Mouse (Mus musculus) heart, embryonic 14.5 days (tissue): ENCODE measurements at regions not wholly inside any gene's neighbourhood (a gene's known extent, or its start where the extent isn't known, plus 50 kb on each side); places are given as distances from the start of the nearest gene placed in this dataset.

ENCODE experiments used
- ATAC-seq: fragments of 200-750 bp; cut with Nextera tagmentation; 2 replicates; pipeline ENCODE4 v1.8.0; 2017; ENCODE audit warnings: low read depth, moderate TSS enrichment; ENCODE audit not compliant: insufficient number of reproducible peaks, insufficient read depth, low FRiP score
- H3K27ac ChIP-seq, 2 experiments: fragments of 200-500 bp in 1 of 2; fragments of 300-500 bp in 1 of 2; sonication (generic) in 1 of 2; replicated peaks in 1 of 2; 2 replicates each; pipeline ENCODE4 v1.5.1; 2012 to 2014; ENCODE audit warnings: low read depth in 2 of 2, low read length in 2 of 2, control low read depth in 1 of 2, mild to moderate bottlenecking in 1 of 2, mixed read lengths in 1 of 2; ENCODE audit not compliant: control insufficient read depth in 1 of 2, insufficient read depth in 1 of 2
- H3K27me3 ChIP-seq: fragments of 300-500 bp; sonication (generic); 2 replicates; pipeline ENCODE4 v1.6.1; 2014; ENCODE audit warnings: mild to moderate bottlenecking, low read length, control low read depth; ENCODE audit not compliant: control insufficient read depth, insufficient read depth
- H3K36me3 ChIP-seq: fragments of 300-500 bp; sonication (generic); 2 replicates; pipeline ENCODE4 v1.6.1; 2014; ENCODE audit warnings: mild to moderate bottlenecking, control low read depth, low read length, mixed read lengths; ENCODE audit not compliant: control insufficient read depth, insufficient read depth
- H3K4me1 ChIP-seq, 2 experiments: fragments of 200-500 bp in 1 of 2; fragments of 300-500 bp in 1 of 2; sonication (generic) in 1 of 2; 2 replicates each; pipeline ENCODE4 v1.6.1; 2012 to 2014; ENCODE audit warnings: low read length in 2 of 2, control low read depth in 1 of 2, mixed read lengths in 1 of 2; ENCODE audit not compliant: control insufficient read depth in 2 of 2, insufficient read depth in 2 of 2
- H3K4me2 ChIP-seq: fragments of 300-500 bp; sonication (generic); 2 replicates; pipeline ENCODE4 v1.6.1; 2014; ENCODE audit warnings: mild to moderate bottlenecking, low read length
- H3K4me3 ChIP-seq, 2 experiments: fragments of 200-500 bp in 1 of 2; fragments of 300-500 bp in 1 of 2; sonication (generic) in 1 of 2; 2 replicates each; pipeline ENCODE4 v1.5.1; 2012 to 2014; ENCODE audit warnings: low read length in 2 of 2, mild to moderate bottlenecking in 2 of 2, control low read depth in 1 of 2, low read depth in 1 of 2, moderate library complexity in 1 of 2; ENCODE audit not compliant: control insufficient read depth in 1 of 2, insufficient read depth in 1 of 2
- H3K9ac ChIP-seq: fragments of 300-500 bp; sonication (generic); 2 replicates; pipeline ENCODE4 v1.6.1; 2014; ENCODE audit warnings: mild to moderate bottlenecking, low read length
- H3K9me3 ChIP-seq: fragments of 300-500 bp; sonication (generic); 2 replicates; pipeline ENCODE4 v1.6.1; 2016; ENCODE audit warnings: low read length, control low read depth; ENCODE audit not compliant: control insufficient read depth
- WGBS: fragments of 180-500 bp; shearing (Covaris S2); extraction: QIAGEN DNeasy Blood & Tissue Kit; methylation state at CpG from one replicate; pipeline ENCODE4 v1.1.7; 2014; 5-methylcytosine and 5-hydroxymethylcytosine counted together

- Histone ChIP-seq H3K27ac (no peak overlapping the region), H3K4me3 (no peak overlapping the region), H3K4me1 (no peaks in the 10 kb centered on the region), H3K9ac (no peak overlapping the region), H3K4me2 (no peak overlapping the region), H3K36me3 (no peaks in the 10 kb centered on the region), H3K9me3 (no peaks in the 10 kb centered on the region), H3K27me3 (no peaks in the 10 kb centered on the region)
- WGBS = 89% methylated on average over 1 of the region's 1 CpGs
- ATAC-seq = no peak
These were observed 62.6 kb upstream of the Ift57 start for GRCm38 (mm10) chr16:49636467-49636866.

- no peak overlapping the region for H3K4me2 ChIP-seq
- no peak for ATAC-seq
- no peaks in the 10 kb centered on the region for H3K36me3 ChIP-seq
- no peaks in the 10 kb centered on the region for H3K9me3 ChIP-seq
- 56% methylated on average over 1 of the region's 1 CpGs for WGBS
- no peak overlapping the region for H3K27ac ChIP-seq
- no peak overlapping the region for H3K4me3 ChIP-seq
- H3K9ac ChIP-seq = no peak overlapping the region
- H3K27me3 ChIP-seq = no peaks in the 10 kb centered on the region
- no peaks in the 10 kb centered on the region for H3K4me1 ChIP-seq
These were observed 56.3 kb upstream of the Ift57 start for GRCm38 (mm10) chr16:49642696-49643095.

DNA sequence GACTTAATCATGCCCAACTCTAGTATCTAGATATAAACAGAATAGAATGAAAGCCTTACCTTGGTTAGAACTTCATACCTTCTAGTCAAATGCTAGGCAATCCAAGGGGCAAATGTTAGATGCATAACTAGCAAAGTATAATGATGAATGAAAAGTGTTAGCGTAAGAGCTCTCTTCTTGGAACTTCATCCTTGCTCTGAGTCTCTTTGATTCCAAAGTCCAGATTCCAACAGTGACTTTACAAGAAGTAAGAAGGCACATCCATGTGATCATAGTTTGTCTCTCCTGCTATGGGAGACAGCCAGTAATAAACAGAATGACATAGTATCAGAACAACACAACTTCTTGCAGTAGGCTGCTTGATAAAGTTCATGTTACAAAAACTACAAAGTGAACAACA is 54.6 kb upstream of the Ift57 start:
- Histone ChIP-seq H3K9me3 (no peaks in the 10 kb centered on the region), H3K9ac (no peak overlapping the region)
- 93% methylated on average over 1 of the region's 1 CpGs for WGBS

GRCm38 (mm10) chr16:49646479-49646878 is 52.6 kb upstream of the Ift57 start:
- H3K27ac ChIP-seq = no peak overlapping the region
- H3K4me1 ChIP-seq = no peaks in the 10 kb centered on the region
- H3K4me2 ChIP-seq = no peak overlapping the region
- no peak for ATAC-seq
- no peaks in the 10 kb centered on the region for H3K36me3 ChIP-seq
- H3K9me3 ChIP-seq = no peaks in the 10 kb centered on the region
- no peak overlapping the region for H3K4me3 ChIP-seq
- no peaks in the 10 kb centered on the region for H3K27me3 ChIP-seq
- H3K9ac ChIP-seq = no peak overlapping the region

More for the DNA sequence above, 54.6 kb upstream of the Ift57 start:
- H3K27ac ChIP-seq = no peak overlapping the region
- no peaks in the 10 kb centered on the region for H3K4me1 ChIP-seq
- H3K4me3 ChIP-seq = no peak overlapping the region
- no peak for ATAC-seq
- no peaks in the 10 kb centered on the region for H3K27me3 ChIP-seq
- H3K36me3 ChIP-seq = no peaks in the 10 kb centered on the region
- H3K4me2 ChIP-seq = no peak overlapping the region
